Mouse (Mus musculus) erythroblast, embryonic 14.5 days (primary cell): ENCODE data around the gene Tmem94.

Experiments used
- GATA1 ChIP-seq: IDR thresholded peaks from 2 replicates; pipeline ENCODE4 v1.6.1; 2012; ENCODE audit warnings: low read length, inconsistent platforms, mixed read lengths
- TAL1 ChIP-seq: IDR thresholded peaks from 3 replicates; pipeline ENCODE4 v1.6.1; 2012; ENCODE audit warnings: low read length, inconsistent platforms, mixed read lengths

- TF ChIP-seq GATA1: 0 out of 2 replicates have a peak, but pooled peaks have one; percentile 10
- TF ChIP-seq TAL1: no peak
Measured at GRCm38 (mm10) chr11:115752653-115753052, 12.6 kb upstream of the Tmem94 start.
